Mouse (Mus musculus): ENCODE measurements at regions not wholly inside any gene's neighbourhood (a gene's known extent, or its start where the extent isn't known, plus 50 kb on each side); places are given as distances from the start of the nearest gene placed in this dataset.

DNA sequence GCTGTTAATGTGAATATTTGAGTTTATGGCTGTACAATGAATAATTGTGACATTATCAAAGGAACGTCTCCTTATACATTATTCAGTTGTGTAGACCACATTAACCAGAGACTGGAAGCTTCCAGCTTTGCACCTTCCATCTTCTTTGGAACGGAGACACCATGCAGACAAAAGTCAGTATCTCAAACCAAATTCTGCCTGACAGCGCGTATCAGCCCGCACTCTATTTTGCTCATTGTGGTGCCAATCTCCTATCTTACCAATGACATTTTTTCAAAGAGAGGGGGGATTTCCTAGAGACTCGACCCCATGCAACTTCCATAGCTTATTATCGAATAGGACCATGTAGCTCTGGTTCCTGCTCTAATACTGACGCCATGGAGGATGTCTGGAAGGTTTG, 69.9 kb upstream of the Tmco5 start:
- no peak for DNase-seq (ENCODE audit: low spot score)

DNA sequence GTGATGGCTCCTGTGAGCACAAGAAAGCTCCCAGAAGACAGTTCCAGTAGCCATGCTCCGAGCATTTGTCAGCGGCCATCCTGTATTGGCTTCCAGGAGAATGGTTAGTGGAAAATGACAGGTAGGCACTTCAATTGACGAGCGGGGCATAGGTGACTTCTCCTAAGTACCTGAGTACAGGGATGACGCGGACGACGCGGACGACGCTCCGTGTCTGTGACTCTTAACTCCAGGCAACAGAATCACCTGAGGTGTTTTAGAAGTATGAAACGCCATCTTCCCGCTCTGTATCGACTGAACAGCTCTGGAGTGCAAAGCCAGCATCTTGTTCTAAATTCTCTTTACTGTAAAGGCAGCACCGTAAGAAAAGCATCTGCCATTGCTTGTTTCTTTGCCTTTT, 68.4 kb upstream of the Tmco5 start:
- no peak for DNase-seq (ENCODE audit: low spot score)

DNA sequence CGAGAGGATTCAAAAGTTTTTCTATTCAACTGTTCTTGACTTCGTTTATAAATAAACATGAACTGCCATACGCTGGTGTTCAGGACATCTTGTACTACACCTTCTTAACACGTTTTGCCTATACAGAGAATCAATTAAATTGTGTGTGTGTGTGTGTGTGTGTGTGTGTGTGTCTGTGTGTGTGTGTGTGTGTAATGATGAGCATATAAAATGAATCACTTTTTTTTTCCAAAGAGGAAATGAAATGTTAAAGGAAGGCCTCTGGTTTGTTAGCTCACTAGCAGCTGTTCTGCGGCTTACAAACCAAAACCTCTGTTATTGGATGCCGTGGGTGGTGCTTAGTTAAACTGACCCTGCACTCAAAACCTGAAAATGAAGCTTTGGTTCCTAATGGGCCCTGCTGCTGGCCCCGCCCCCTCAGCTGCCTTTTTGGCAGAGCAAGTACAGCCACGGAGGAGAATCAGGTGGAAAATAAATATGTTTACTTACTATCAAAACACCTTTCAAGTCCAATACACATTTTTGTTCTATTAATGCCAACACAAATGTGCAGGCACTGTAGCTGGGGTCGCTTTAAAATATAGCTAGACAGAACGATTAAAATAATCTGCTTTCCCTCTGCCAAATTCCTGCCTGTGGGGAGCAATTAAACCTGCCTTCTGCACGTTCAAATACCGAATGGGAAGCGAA, 65.5 kb upstream of the Tmco5 start:
- no peak for DNase-seq (ENCODE audit: low spot score)

DNA sequence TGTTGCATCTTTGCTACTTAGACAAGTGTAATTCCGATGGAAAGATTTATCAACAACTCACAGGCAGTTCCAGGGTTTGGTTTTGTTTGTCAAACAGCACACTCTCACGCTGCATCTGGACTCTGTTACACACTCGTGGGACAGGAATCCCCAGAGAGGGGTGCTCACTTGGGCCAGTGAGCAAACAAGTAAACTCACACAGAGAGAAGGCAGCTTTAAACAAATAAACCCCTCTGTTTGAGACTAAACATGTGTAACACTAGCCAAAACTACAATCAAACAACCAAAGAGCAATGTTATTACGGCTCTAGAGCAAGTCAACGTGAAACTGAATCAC, 65.0 kb upstream of the Tmco5 start:
- DNase-seq (ENCODE audit: low spot score), result no peak

DNA sequence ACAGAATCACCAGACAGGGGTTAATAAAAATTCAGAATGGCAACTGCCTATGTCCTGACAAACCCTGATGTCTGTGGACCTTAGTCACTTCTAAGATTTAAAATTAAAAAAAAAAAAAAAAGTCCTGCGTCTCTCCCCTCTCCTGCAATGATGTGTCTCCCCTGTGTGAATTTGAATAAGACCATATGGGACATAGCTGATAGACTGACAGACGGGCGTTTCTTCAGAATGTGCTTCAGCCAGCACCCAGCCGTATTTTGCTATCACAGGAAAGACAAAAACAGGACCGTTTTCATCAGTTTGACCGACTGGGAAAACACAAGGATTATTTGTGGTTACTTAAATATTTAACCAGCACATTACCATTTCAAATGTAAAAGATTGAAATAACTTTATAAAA, 61.4 kb upstream of the Tmco5 start:
- DNase-seq (ENCODE audit: low spot score), result no peak

DNA sequence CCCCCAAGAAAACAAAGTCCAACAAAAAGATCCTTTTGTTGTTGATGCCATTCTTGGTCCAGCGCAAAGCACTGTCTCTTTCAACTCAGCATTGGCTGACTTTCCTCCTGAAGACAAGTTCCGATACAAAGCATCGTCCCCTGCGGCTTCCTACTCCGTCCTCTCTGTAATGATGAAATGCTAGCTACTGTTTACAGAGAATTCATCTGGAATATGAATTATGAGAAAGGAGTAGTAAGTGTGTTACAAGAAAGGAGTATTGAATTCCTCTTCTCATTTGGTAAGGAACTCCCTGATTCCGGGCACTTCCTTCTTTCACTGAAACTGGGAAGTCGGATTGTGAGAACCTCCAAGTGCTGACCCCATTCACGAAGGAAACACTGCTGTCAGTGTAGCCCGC, 60.9 kb upstream of the Tmco5 start:
- no peak for DNase-seq (ENCODE audit: low spot score)

DNA sequence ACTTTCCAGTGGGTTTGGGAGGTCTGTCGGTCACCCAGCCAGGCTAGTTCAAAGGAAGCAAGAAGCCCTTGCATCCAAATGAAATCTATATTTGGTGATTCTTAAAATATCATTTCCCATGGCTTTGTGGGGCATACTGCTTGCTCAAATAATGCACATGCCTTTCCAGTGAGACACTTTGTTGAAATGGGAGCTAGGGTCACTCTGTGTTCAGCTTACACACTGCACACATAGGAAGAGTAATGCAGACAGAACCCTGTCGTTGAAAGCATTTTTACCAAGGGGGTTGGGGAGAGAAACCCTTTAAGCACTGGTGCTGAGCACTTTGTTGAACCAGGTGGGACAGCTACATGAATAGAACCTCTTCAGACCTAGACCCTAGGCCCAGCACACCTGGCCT, 59.9 kb upstream of the Tmco5 start:
- no peak for DNase-seq (ENCODE audit: low spot score)

- DNase-seq (ENCODE audit: low spot score), result no peak
These were observed 59.3 kb upstream of the Tmco5 start for GRCm38 (mm10) chr2:116819016-116819687.

GRCm38 (mm10) chr2:116820831-116821745, 57.4 kb upstream of the Tmco5 start:
- no peak for DNase-seq (ENCODE audit: low spot score)

Data from ovary, postnatal 10 days (tissue).